Mouse (Mus musculus): ENCODE measurements around the gene 0610030E20Rik. TPM values are rescaled to one million over a fixed set of nuclear protein-coding genes. Genes with fewer than 3 reads are reported as not detected.

The 0610030E20Rik gene
- polyA plus RNA-seq, 1 experiment from 2014 or later, result 22.5 TPM

DNA sequence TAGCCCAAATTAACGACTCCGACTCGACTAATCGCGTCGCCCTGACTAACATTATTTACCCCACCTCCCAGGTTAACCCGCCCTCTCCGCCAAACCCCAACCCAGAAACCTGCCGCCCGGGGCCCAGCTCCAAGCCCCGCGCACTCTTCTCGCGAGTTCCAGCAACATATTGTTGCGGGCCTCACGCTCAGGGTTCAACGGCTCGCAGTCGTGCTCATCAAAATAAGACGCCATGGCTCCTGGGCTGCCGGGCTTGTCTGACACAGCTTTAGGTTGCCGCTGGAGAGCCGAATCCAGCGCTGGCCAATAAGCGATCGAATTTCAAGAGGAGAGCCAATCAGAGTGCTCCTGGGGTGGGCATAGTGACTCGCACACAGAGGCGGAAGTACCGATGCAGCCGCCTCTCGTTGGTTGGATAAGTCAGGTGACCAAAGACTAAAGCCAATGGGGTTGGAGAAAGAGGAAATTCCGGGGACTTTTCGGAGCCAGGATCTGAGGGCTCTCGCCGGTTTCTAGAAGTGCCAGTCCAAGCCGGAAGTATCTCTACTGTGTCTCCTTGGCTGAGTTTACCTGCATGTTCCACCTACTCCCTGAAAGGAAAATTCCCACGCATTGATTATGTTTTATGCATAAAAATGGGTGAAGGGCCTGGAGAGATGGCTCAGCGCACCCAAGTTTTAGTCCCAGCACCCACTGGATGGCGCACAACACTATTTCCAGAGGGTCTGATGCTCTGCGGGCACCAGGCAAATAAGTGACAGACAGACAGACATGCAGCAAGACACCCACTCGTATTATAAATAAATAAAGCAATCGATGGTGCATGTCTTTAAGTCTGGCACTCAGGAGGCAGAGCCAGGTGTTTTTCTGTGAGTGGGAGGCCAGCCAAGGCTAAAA, 15.3 kb downstream of the 0610030E20Rik start:
- ATAC-seq (replicated peaks), result peak; percentile 99
- H3K4me1 ChIP-seq, result peaks cover 26% of the 10 kb centered on the region

GRCm38 (mm10) chr6:72364009-72364408, 16.9 kb downstream of the 0610030E20Rik start:
- Histone ChIP-seq H3K9me3 (no peaks in the 10 kb centered on the region), H3K36me3 (peaks cover 7% of the 10 kb centered on the region; the same call in 1 of the 2 replicates), H3K27me3 (no peaks in the 10 kb centered on the region), H3K4me1 (peaks cover 24% of the 10 kb centered on the region), H3K27ac (replicated peaks) (no peak overlapping the region), H3K4me2 (replicated peaks) (no peak overlapping the region), H3K4me3 (no peak overlapping the region), H3K9ac (replicated peaks) (no peak overlapping the region)
- ATAC-seq (replicated peaks), result no peak
- 42% methylated on average over 7 of the region's 7 CpGs for WGBS

More for the DNA sequence above, 15.3 kb downstream of the 0610030E20Rik start:
- H3K27me3 ChIP-seq, result no peaks in the 10 kb centered on the region
- H3K4me2 ChIP-seq (replicated peaks), result peak overlapping the region; percentile 68
- no peaks in the 10 kb centered on the region for H3K9me3 ChIP-seq
- H3K4me3 ChIP-seq, result peak overlapping the region; percentile 60
- peak overlapping the region; percentile 68 for H3K9ac ChIP-seq (replicated peaks)
- peaks cover 7% of the 10 kb centered on the region; the same call in 1 of the 2 replicates for H3K36me3 ChIP-seq
- WGBS, result under 1% methylated on average over 42 of the region's 42 CpGs
- peak overlapping the region; percentile 81 for H3K27ac ChIP-seq (replicated peaks)

- Histone ChIP-seq H3K4me1 (peaks cover 24% of the 10 kb centered on the region), H3K9me3 (no peaks in the 10 kb centered on the region), H3K36me3 (0 out of 2 replicates have a peak, but pooled peaks cover 6% of the 10 kb centered on the region), H3K4me3 (no peak overlapping the region), H3K4me2 (replicated peaks) (no peak overlapping the region), H3K27ac (replicated peaks) (no peak overlapping the region), H3K9ac (replicated peaks) (no peak overlapping the region), H3K27me3 (no peaks in the 10 kb centered on the region)
- no peak for ATAC-seq (replicated peaks)
- 73% methylated on average over 6 of the region's 6 CpGs for WGBS
These were observed 17.9 kb downstream of the 0610030E20Rik start for GRCm38 (mm10) chr6:72364985-72365384.

- no peaks in the 10 kb centered on the region for H3K36me3 ChIP-seq
- peaks cover 13% of the 10 kb centered on the region for H3K4me1 ChIP-seq
- no peak overlapping the region for H3K9ac ChIP-seq (replicated peaks)
- H3K27ac ChIP-seq (replicated peaks), result no peak overlapping the region
- H3K27me3 ChIP-seq, result no peaks in the 10 kb centered on the region
- WGBS, result 71% methylated on average over 3 of the region's 3 CpGs
- H3K9me3 ChIP-seq, result no peaks in the 10 kb centered on the region
- no peak for ATAC-seq (replicated peaks)
- no peak overlapping the region for H3K4me3 ChIP-seq
- no peak overlapping the region for H3K4me2 ChIP-seq (replicated peaks)
These were observed 19.2 kb downstream of the 0610030E20Rik start for GRCm38 (mm10) chr6:72366304-72366703.

- Histone ChIP-seq H3K27ac (replicated peaks) (no peak within 1 kb of the TSS), H3K9me3 (no peaks in the 10 kb centered on the region), H3K36me3 (no peaks in the 10 kb centered on the region), H3K4me1 (peaks cover 7% of the 10 kb centered on the region), H3K4me3 (no peak within 1 kb of the TSS), H3K27me3 (no peaks in the 10 kb centered on the region), H3K4me2 (replicated peaks) (no peak within 1 kb of the TSS), H3K9ac (replicated peaks) (no peak within 1 kb of the TSS)
- WGBS, result 75% methylated on average over 4 of the region's 4 CpGs
- ATAC-seq (replicated peaks), result no peak
These were observed 19.8 kb downstream of the 0610030E20Rik start, which contains the start of gene Rnf181 for GRCm38 (mm10) chr6:72366844-72367443. Gene Rnf181 (minus strand): TSS chr6:72366956.

GRCm38 (mm10) chr6:72367460-72367974, 20.4 kb downstream of the 0610030E20Rik start:
- Histone ChIP-seq H3K4me1 (peaks cover 7% of the 10 kb centered on the region), H3K4me3 (no peak overlapping the region), H3K36me3 (no peaks in the 10 kb centered on the region), H3K9ac (replicated peaks) (no peak overlapping the region), H3K27me3 (no peaks in the 10 kb centered on the region), H3K4me2 (replicated peaks) (no peak overlapping the region), H3K27ac (replicated peaks) (no peak overlapping the region), H3K9me3 (no peaks in the 10 kb centered on the region)
- ATAC-seq (replicated peaks), result no peak
- WGBS, result 72% methylated on average over 4 of the region's 4 CpGs

DNA sequence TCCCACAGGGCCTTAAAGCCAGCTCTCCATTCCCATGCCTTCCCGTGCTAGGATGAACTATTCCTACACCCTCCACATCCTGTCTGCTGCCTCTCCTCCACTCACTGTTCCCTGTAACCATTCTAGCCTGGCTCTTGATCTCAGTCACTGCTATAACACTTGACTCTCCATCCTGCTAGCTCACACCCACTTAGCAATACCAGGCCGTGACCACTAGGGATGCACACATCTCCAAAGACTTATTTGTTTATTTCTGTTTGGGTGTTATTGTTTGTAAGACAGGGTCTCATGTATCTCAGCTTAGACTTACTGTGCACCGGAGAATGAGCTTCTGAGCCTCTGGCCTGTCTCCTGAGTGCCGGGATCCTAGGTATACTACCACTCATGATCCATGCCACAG, 22.4 kb downstream of the 0610030E20Rik start:
- Histone ChIP-seq H3K4me3 (no peak overlapping the region), H3K9ac (replicated peaks) (no peak overlapping the region), H3K9me3 (no peaks in the 10 kb centered on the region), H3K27ac (replicated peaks) (no peak overlapping the region), H3K4me1 (no peaks in the 10 kb centered on the region), H3K4me2 (replicated peaks) (no peak overlapping the region), H3K36me3 (no peaks in the 10 kb centered on the region), H3K27me3 (no peaks in the 10 kb centered on the region)
- WGBS, result 79% methylated on average over 4 of the region's 4 CpGs
- ATAC-seq (replicated peaks), result no peak

GRCm38 (mm10) chr6:72370091-72370490, 23.0 kb downstream of the 0610030E20Rik start:
- ATAC-seq (replicated peaks), result no peak
- Histone ChIP-seq H3K4me3 (no peak overlapping the region), H3K9me3 (no peaks in the 10 kb centered on the region), H3K36me3 (no peaks in the 10 kb centered on the region), H3K9ac (replicated peaks) (no peak overlapping the region), H3K4me1 (no peaks in the 10 kb centered on the region), H3K27me3 (no peaks in the 10 kb centered on the region), H3K27ac (replicated peaks) (no peak overlapping the region), H3K4me2 (replicated peaks) (no peak overlapping the region)
- WGBS, result 80% methylated on average over 12 of the region's 12 CpGs

DNA sequence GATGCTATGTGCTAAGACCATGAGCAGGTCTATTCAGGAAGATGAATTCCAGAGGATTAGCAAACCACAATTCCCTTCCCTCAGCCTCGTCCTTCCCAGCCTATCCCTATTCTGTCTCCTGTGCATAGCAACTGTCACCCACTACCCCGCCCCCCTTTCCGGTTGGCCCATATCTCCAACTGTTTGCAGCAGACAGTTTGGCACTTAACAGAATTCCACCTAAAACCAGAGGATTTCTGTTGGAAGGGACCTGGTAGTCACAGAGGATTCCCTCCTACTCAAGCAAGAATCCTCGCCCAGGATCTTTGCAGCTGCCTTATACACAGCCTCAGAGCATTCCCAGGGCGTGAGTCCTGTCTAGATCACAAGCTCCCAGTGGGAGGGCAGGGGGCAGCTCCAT, 24.0 kb downstream of the 0610030E20Rik start:
- no peaks in the 10 kb centered on the region for H3K27me3 ChIP-seq
- no peaks in the 10 kb centered on the region for H3K9me3 ChIP-seq
- no peak overlapping the region for H3K9ac ChIP-seq (replicated peaks)
- 48% methylated on average over 5 of the region's 5 CpGs for WGBS
- H3K4me3 ChIP-seq, result no peak overlapping the region
- no peaks in the 10 kb centered on the region for H3K4me1 ChIP-seq
- ATAC-seq (replicated peaks), result no peak
- no peak overlapping the region for H3K4me2 ChIP-seq (replicated peaks)
- H3K36me3 ChIP-seq, result no peaks in the 10 kb centered on the region
- no peak overlapping the region for H3K27ac ChIP-seq (replicated peaks)

DNA sequence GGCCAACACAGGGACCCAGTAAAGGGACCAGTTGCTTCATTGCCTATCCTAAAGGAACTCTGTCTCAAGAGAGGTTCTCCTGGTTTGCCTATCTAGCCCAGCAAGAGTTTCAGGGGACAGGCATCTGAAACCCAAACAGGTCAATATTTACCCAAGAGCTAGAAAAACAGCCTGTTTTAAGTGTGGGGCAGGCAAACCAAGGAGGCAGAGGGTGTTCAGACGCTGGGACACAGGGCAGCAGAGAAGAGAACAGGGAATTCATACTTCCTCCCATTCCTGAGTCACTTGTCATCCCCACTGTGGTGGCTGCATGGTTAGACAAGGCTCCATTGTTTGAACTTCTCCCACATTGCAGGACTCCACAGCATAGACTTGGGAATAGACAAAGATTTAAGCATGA, 24.5 kb downstream of the 0610030E20Rik start:
- H3K36me3 ChIP-seq, result no peaks in the 10 kb centered on the region
- no peaks in the 10 kb centered on the region for H3K27me3 ChIP-seq
- no peak overlapping the region for H3K27ac ChIP-seq (replicated peaks)
- no peak for ATAC-seq (replicated peaks)
- no peak overlapping the region for H3K9ac ChIP-seq (replicated peaks)
- H3K9me3 ChIP-seq, result no peaks in the 10 kb centered on the region
- 29% methylated on average over 1 of the region's 1 CpGs for WGBS
- H3K4me1 ChIP-seq, result no peaks in the 10 kb centered on the region
- no peak overlapping the region for H3K4me2 ChIP-seq (replicated peaks)
- H3K4me3 ChIP-seq, result no peak overlapping the region

- 93% methylated on average over 4 of the region's 4 CpGs for WGBS
- no peaks in the 10 kb centered on the region for H3K4me1 ChIP-seq
- no peak overlapping the region for H3K9ac ChIP-seq (replicated peaks)
- no peak overlapping the region for H3K4me3 ChIP-seq
- no peaks in the 10 kb centered on the region for H3K9me3 ChIP-seq
- H3K27ac ChIP-seq (replicated peaks), result no peak overlapping the region
- no peak overlapping the region for H3K4me2 ChIP-seq (replicated peaks)
- no peaks in the 10 kb centered on the region for H3K27me3 ChIP-seq
- H3K36me3 ChIP-seq, result no peaks in the 10 kb centered on the region
- no peak for ATAC-seq (replicated peaks)
These were observed 26.1 kb downstream of the 0610030E20Rik start for GRCm38 (mm10) chr6:72373184-72373583.

DNA sequence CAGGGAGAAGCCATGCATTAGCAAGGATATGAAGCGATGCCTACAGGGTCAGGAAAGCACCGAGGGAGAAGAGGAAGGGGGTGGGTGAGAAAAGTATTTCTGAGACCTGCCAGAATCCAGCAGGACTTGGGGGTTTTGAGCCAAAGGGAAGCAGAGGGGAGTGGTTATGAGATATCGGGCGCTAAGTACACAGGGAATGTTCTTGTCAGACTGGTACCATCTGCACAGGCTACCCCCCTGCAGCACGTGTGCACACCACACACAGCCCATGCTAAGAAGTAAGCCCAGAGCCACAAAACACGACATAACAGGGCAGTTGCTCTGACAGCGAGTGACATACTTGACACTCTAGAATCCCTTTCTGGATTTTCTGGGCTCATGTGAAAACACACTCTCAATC, 27.1 kb downstream of the 0610030E20Rik start:
- WGBS, result 78% methylated on average over 7 of the region's 7 CpGs
- no peak overlapping the region for H3K4me3 ChIP-seq
- H3K9ac ChIP-seq (replicated peaks), result no peak overlapping the region
- H3K27me3 ChIP-seq, result peaks cover 1% of the 10 kb centered on the region; the same call in 1 of the 2 replicates
- H3K27ac ChIP-seq (replicated peaks), result no peak overlapping the region
- H3K4me1 ChIP-seq, result no peaks in the 10 kb centered on the region
- no peaks in the 10 kb centered on the region for H3K36me3 ChIP-seq
- no peak for ATAC-seq (replicated peaks)
- no peak overlapping the region for H3K4me2 ChIP-seq (replicated peaks)
- no peaks in the 10 kb centered on the region for H3K9me3 ChIP-seq

Data from forebrain, embryonic 15.5 days (tissue).